Comparison of ENCODE assay signal across 8 mouse cellular contexts in genomic region chr7:142714783-142715498, GRCm38 (mm10). TPM values are rescaled to one million over a fixed set of nuclear protein-coding genes. Genes with fewer than 3 reads are reported as not detected.
DNase-seq lines count a peak whose midpoint lies in the region; ATAC-seq and TF ChIP-seq lines count a peak whose summit lies in the region.

No protein-coding gene starts in this region.

- ATAC-seq in frontal cortex, adult (ENCODE audit: low TSS enrichment) = no peak

- TF ChIP-seq POLR2A in brain, embryonic 14.5 days (IDR thresholded peaks at IDR 0.05; ENCODE audit: borderline replicate concordance, extremely low read depth, insufficient read depth, insufficient read length, poor library complexity, severe bottlenecking) = no peak

- peak; percentile 72 for TF ChIP-seq CTCF in brain, embryonic 14.5 days (IDR thresholded peaks at IDR 0.05; ENCODE audit: borderline replicate concordance, extremely low read depth, insufficient read depth, insufficient read length)

- DNase-seq in frontal cortex, adult 2 months (ENCODE audit: extremely low spot score in 1 of 2, low spot score in 1 of 2) = peak; percentile 2 to 70
- DNase-seq in brain, embryonic 14.5 days (ENCODE audit: low read depth) = peak; percentile 84
- DNase-seq in fibroblast of lung, adult 2 months (ENCODE audit: low read depth) = peak; percentile 15
- DNase-seq in heart, postnatal 4 days = peak; percentile 65
- peak; percentile 21 for DNase-seq in layer of hippocampus, adult 9-10 months (ENCODE audit: low spot score)
- peak; percentile 66 for DNase-seq in lung, postnatal 36 days
- DNase-seq in right cerebral cortex, adult 2 months (ENCODE audit: low spot score in 2 of 2) = peak; percentile 40 to 70

RNA-seq across cellular contexts. Expression of gene Ins2, which starts 28.2 kb away (rescaled TPM):
- polyA plus RNA-seq in frontal cortex, adult 2 months (2012; rRNA removed) = not detected in 2 replicates
- polyA plus RNA-seq in brain, embryonic 14.5 days (2012; rRNA removed) = 0.44 and 1.1 TPM in 2 replicates
- total RNA-seq in heart, postnatal 4 days (2021) = 1 to 10 TPM in 1 of 2 experiments, not detected in 1; 1.5 TPM

RNA-seq across cellular contexts. Expression of gene Gm49394, which starts 45.2 kb away (rescaled TPM):
- polyA plus RNA-seq in frontal cortex, adult 2 months (2012; rRNA removed) = 0.10 and 0.27 TPM in 2 replicates
- 0.06 and 0.34 TPM in 2 replicates for polyA plus RNA-seq in brain, embryonic 14.5 days (2012; rRNA removed)
- total RNA-seq in heart, postnatal 4 days (2021) = under 1 TPM in 1 of 2 experiments, not detected in 1; 0.16 TPM

RNA-seq across cellular contexts. Expression of gene Igf2, which starts 48.3 kb away (rescaled TPM):
- polyA plus RNA-seq in frontal cortex, adult 2 months (2012; rRNA removed) = 60.6 and 81.1 TPM in 2 replicates
- polyA plus RNA-seq in brain, embryonic 14.5 days (2012; rRNA removed) = 234 and 457 TPM in 2 replicates
- total RNA-seq in heart, postnatal 4 days (2021) = 1,000 to 10,000 TPM; 1,716 to 1,905 TPM

Comparison
In these comparisons a context has a peak if more than half of its experiments do, and no peak if none do; other contexts are left out.
1. DNase-seq: peak in every context shown above with its lines; median percentile 84 in brain, embryonic 14.5 days; 66 in lung, postnatal 36 days; 65 in heart, postnatal 4 days; 55 in right cerebral cortex, adult 2 months; 36 in frontal cortex, adult 2 months; 21 in layer of hippocampus, adult 9-10 months; 15 in fibroblast of lung, adult 2 months.